Mouse (Mus musculus): Measurements from ENCODE around the gene Gadd45b.

DNA sequence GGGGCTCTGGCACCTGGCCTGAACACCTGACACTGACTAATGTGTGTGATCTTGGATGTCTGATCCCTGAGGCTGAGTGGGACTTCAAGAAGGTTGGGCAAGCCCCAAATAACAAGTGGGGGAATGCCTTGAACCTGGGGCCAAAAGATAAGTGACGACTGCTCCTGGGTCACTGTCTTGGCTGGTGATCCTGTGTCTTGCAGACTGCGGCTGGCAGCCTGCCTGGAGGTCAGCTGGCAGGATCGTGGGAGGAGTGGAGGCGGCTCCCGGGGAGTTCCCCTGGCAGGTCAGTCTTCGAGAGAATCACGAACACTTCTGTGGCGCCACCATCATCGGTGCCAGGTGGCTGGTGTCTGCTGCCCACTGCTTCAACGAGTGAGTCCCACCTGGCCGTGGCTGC is 42.7 kb upstream of the Gadd45b start:
- TF ChIP-seq CTCF (IDR thresholded peaks at IDR 0.05) (no peak), EP300 (IDR thresholded peaks at IDR 0.05) (no peak)
